Mouse (Mus musculus): ENCODE results near the gene Cphx1. TPM values are rescaled to one million over a fixed set of nuclear protein-coding genes. Genes with fewer than 3 reads are reported as not detected.

Cphx1 gene
- not detected in 2 replicates for polyA plus RNA-seq (2021; fragmentation: Nextera tagmentation)
- long read RNA-seq, experiment 1, result 0 reads
- long read RNA-seq, experiment 2, result 0 reads

DNA sequence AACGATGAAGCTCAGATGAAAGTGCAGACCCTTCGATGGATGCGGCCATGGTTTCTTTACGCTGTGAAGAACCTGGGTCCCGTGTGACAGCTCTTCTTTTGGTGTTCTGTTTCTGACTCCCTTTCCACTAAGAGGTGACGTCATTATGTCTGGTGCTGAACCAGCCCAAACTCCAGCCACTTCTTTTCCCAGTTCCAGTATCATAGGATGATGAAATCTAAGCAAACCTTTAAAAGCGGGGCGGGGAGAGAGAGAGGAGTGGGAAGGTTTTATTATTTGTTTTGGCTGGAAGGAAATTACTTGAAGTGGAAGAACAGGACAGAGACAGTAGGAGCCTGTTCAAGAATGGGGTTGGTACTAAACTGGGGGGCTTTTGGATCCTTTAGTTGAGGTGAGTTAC lies at the start of gene Cphx1:
TSS of gene Cphx1 (plus strand) at position 301 of the 400 bp plus-strand sequence.

DNA sequence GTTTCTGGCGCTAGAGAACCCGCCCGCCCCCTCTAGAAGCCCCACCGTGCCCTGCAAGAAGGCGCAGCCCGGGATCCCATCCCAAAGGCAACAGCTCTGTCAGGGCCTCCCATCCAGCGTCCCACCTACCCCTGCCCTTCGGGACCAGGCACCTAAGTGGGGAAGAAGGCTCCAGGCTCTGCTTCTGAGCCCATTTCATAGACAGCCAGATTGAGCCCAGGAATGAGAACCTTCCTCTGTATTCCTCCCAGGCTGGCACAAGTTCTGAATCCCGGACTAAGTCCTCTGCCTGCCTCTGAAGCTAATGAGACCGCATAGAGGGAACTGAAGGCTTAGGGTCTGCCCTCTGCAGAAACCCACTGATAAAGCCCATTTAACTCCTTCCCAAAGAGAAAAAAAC lies 35.1 kb upstream of the Cphx1 start, which contains the start of gene Plac9a:
TSS of gene Plac9a (minus strand) at position 101 of the 400 bp plus-strand sequence.

DNA sequence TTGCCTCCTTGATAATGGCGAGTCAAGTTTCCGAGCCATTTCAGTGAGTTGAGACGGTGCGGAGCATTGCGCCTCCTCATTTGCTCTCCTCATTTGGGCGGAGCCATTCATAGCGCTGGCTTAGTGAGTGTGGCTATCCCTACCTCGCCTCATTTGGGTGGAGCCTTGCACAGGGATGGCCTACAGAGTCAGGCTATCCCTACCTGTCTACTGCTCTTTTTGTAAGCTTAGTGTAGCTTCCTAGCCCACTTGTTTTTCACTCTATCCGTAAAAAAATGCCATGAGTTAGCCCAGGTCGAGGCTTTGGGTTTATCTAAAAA lies 10.6 kb upstream of the Cphx1 start, which contains the start of gene Tmem254a:
TSS of gene Tmem254a (minus strand) at position 111 of the 320 bp plus-strand sequence.

DNA sequence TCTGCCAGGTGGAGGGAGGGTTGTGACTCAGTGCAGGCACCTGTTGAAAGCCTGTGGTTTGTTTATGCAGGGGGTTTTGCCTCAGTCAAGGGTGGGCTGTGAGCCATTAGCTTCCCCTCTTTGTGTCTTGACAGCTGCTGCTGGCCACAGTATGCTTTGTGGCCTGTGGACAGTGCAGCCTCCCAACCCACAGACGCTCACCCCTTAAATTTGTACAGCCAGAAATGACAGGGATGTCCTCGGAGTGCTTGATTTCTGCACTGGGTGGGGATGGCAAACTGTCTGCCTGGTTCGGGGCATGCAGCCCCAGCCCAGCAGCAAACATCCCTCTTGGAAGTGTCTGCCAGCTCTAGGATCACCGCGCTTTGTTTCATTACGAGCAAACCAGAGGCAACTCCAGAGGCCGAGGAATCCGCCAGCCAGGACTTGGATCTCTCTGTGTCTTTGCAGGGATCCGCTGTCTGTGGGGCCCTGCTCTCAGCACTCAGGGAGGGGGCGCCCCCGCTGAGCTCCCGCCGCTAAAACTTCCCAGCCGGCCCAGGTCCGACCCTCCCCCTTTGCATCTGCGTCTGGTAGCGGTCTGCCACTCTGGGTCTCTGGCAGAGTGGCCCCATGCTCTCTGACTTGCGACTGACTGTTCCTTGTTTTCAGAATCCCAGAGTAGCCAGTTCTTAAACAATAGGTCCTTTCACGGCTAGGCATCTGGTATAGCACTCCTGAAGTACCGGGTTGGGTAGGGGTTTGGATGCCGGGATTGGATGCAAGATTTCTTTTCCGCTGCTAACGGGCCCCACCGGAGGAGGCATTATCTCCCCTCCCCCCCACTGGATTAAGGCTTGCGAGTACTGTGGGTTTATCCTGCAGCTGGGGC lies 40.5 kb downstream of the Cphx1 start, which contains the start of gene Duxbl1:
TSS of gene Duxbl1 (plus strand) at position 207 of the 871 bp plus-strand sequence.

Other genes starting within 250 kb of the Cphx1 start
- 42.5 and 45.1 TPM in 2 replicates for gene Ppif, start 244.2 kb upstream of the Cphx1 start, polyA plus RNA-seq (2021; fragmentation: Nextera tagmentation)
- 14.3 and 14.5 TPM in 2 replicates for gene Zcchc24, start 169.3 kb upstream of the Cphx1 start, polyA plus RNA-seq (2021; fragmentation: Nextera tagmentation)
- 8.7 and 12.2 TPM in 2 replicates for gene Anxa11, start 96.1 kb upstream of the Cphx1 start, polyA plus RNA-seq (2021; fragmentation: Nextera tagmentation)
- 0.97 and 1.6 TPM in 2 replicates for gene Plac9a, start 35.2 kb upstream of the Cphx1 start, polyA plus RNA-seq (2021; fragmentation: Nextera tagmentation)
- gene Tmem254a, start 10.6 kb upstream of the Cphx1 start, polyA plus RNA-seq (2021; fragmentation: Nextera tagmentation), result 9.6 and 11.1 TPM in 2 replicates
- 0.18 and 0.41 TPM in 2 replicates for gene Duxbl1, start 40.3 kb downstream of the Cphx1 start, polyA plus RNA-seq (2021; fragmentation: Nextera tagmentation)
- gene Gm9780, start 104.4 kb downstream of the Cphx1 start, polyA plus RNA-seq (2021; fragmentation: Nextera tagmentation), result 54.3 and 77.6 TPM in 2 replicates
- 33.5 and 40.6 TPM in 2 replicates for gene Tmem254c, start 129.1 kb downstream of the Cphx1 start, polyA plus RNA-seq (2021; fragmentation: Nextera tagmentation)
- gene Cphx2, start 143.2 kb downstream of the Cphx1 start, polyA plus RNA-seq (2021; fragmentation: Nextera tagmentation), result not detected in 2 replicates
- gene Cphx3, start 144.0 kb downstream of the Cphx1 start, polyA plus RNA-seq (2021; fragmentation: Nextera tagmentation), result not detected in 2 replicates
- gene Duxbl2, start 180.0 kb downstream of the Cphx1 start, polyA plus RNA-seq (2021; fragmentation: Nextera tagmentation), result 0.11 TPM in 1 of 2 replicates, not detected in the other
- 70.5 and 88.6 TPM in 2 replicates for gene Plac9b, start 244.2 kb downstream of the Cphx1 start, polyA plus RNA-seq (2021; fragmentation: Nextera tagmentation)